Mouse (Mus musculus) lung, embryonic 14.5 days (tissue): ENCODE data around the gene Tmem255b. TPM values are rescaled to one million over a fixed set of nuclear protein-coding genes. Genes with fewer than 3 reads are reported as not detected.
A peak's percentile ranks its signal among the peaks of the same experiment; 100 is the strongest.

Source experiments
- ATAC-seq: fragments of 200-750 bp; cut with Nextera tagmentation; 2 replicates; pipeline ENCODE4 v1.8.0; 2017; ENCODE audit warnings: mild to moderate bottlenecking, moderate TSS enrichment, moderate library complexity; ENCODE audit not compliant: insufficient read depth
- DNase-seq: peaks from one replicate; pipeline ENCODE4 v3.0.0-alpha.2; 2015
- H3K27ac ChIP-seq: fragments of 300-500 bp; sonication (generic); 2 replicates; pipeline ENCODE4 v1.5.1; 2014; ENCODE audit warnings: low read depth, mild to moderate bottlenecking, moderate library complexity
- H3K27me3 ChIP-seq: fragments of 300-500 bp; sonication (generic); 2 replicates; pipeline ENCODE4 v1.6.1; 2014; ENCODE audit warnings: low read length, control low read depth; ENCODE audit not compliant: insufficient read depth
- H3K36me3 ChIP-seq: fragments of 300-500 bp; sonication (generic); 2 replicates; pipeline ENCODE4 v1.6.1; 2014; ENCODE audit warnings: control low read depth; ENCODE audit not compliant: insufficient read depth
- H3K4me1 ChIP-seq: fragments of 300-500 bp; sonication (generic); 2 replicates; pipeline ENCODE4 v1.6.1; 2014; ENCODE audit warnings: antibody characterized with exemption, control low read depth; ENCODE audit not compliant: insufficient read depth
- H3K4me2 ChIP-seq: fragments of 300-500 bp; sonication (generic); 2 replicates; pipeline ENCODE4 v1.6.1; 2014; ENCODE audit warnings: mild to moderate bottlenecking
- H3K4me3 ChIP-seq: fragments of 300-500 bp; sonication (generic); 2 replicates; pipeline ENCODE4 v1.5.1; 2014; ENCODE audit warnings: low read depth, low read length
- H3K9ac ChIP-seq: fragments of 300-500 bp; sonication (generic); 2 replicates; pipeline ENCODE4 v1.6.1; 2014
- H3K9me3 ChIP-seq: fragments of 300-500 bp; sonication (generic); 2 replicates; pipeline ENCODE4 v1.6.1; 2016; ENCODE audit warnings: low read depth, low read length, control low read depth
- CTCF ChIP-seq: IDR thresholded peaks from 2 replicates; pipeline ENCODE4 v1.5.1; 2016; ENCODE audit warnings: antibody characterized with exemption, low read depth
- WGBS: fragments of 180-500 bp; shearing (Covaris S2); extraction: QIAGEN DNeasy Blood & Tissue Kit; methylation state at CpG from one replicate; pipeline ENCODE4 v1.1.7; 2014; 5-methylcytosine and 5-hydroxymethylcytosine counted together
- polyA plus RNA-seq: library from polyadenylated mRNA; unstranded; fragments of >200 nt; fragmentation: Nextera tagmentation; extraction: Ambion mirVana; gene quantifications from 2 replicates; pipeline ENCODE4 v1.2.1, GENCODE M21; 2014

Gene Tmem255b
- polyA plus RNA-seq, 1 experiment from 2014 or later: 0.59 TPM

- WGBS: 35% methylated on average over 4 of the region's 4 CpGs
- H3K4me1 ChIP-seq: peaks cover 3% of the 10 kb centered on the region; the same call in 1 of the 2 replicates
- no peaks in the 10 kb centered on the region for H3K9me3 ChIP-seq
- no peak overlapping the region for H3K9ac ChIP-seq
- TF ChIP-seq CTCF: no peak
- H3K27me3 ChIP-seq: no peaks in the 10 kb centered on the region
- no peak overlapping the region for H3K27ac ChIP-seq
- ATAC-seq (peak; percentile 57), DNase-seq (peak; percentile 55)
- H3K4me3 ChIP-seq: no peak overlapping the region
- no peaks in the 10 kb centered on the region for H3K36me3 ChIP-seq
- no peak overlapping the region for H3K4me2 ChIP-seq
Observed at GRCm38 (mm10) chr8:13506849-13507248, 71.9 kb downstream of the Tmem255b start.

- 63% methylated on average over 3 of the region's 3 CpGs for WGBS
- ATAC-seq (peak; percentile 47; the same call in 1 of the 2 replicates), DNase-seq (no peak)
- no peaks in the 10 kb centered on the region for H3K36me3 ChIP-seq
- H3K9me3 ChIP-seq: no peaks in the 10 kb centered on the region
- H3K27me3 ChIP-seq: no peaks in the 10 kb centered on the region
- no peak for TF ChIP-seq CTCF
- H3K9ac ChIP-seq: no peak overlapping the region
- H3K4me1 ChIP-seq: peaks cover 3% of the 10 kb centered on the region; the same call in 1 of the 2 replicates
- no peak overlapping the region for H3K27ac ChIP-seq
- H3K4me2 ChIP-seq: no peak overlapping the region
- H3K4me3 ChIP-seq: no peak overlapping the region
Observed at GRCm38 (mm10) chr8:13507284-13507937, 72.4 kb downstream of the Tmem255b start.

- Histone ChIP-seq H3K36me3 (no peaks in the 10 kb centered on the region), H3K4me3 (no peak overlapping the region), H3K27me3 (no peaks in the 10 kb centered on the region), H3K27ac (no peak overlapping the region), H3K9me3 (no peaks in the 10 kb centered on the region), H3K4me2 (no peak overlapping the region), H3K9ac (no peak overlapping the region), H3K4me1 (peaks cover 13% of the 10 kb centered on the region)
- WGBS: 69% methylated on average over 5 of the region's 5 CpGs
- DNase-seq (no peak), ATAC-seq (no peak)
- TF ChIP-seq CTCF: no peak
Observed at GRCm38 (mm10) chr8:13512016-13512415, 77.0 kb downstream of the Tmem255b start.

DNA sequence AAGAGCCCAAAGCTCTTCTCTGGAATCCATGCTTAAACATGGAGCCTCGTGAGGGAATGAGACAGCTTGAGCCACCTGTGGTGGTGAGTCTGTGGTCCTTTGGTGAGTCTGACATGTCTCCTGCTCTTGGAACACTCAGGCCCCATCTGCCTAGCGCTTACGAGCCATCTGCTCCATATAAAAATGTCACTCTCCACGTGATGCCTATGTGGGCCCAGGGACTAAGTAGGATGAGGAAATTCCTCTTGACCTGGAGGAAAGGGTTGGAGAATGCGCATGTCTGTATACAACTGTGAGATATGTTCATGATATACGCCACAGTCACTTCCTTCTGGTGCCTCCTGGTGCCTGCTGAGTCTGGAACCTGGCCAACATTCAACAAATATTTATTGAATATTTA lies 77.7 kb downstream of the Tmem255b start:
- DNase-seq (peak; percentile 68), ATAC-seq (peak; percentile 57; the same call in 1 of the 2 replicates)
- TF ChIP-seq CTCF: no peak
- H3K4me3 ChIP-seq: no peak overlapping the region
- WGBS: 29% methylated on average over 6 of the region's 6 CpGs
- no peak overlapping the region for H3K27ac ChIP-seq
- H3K9ac ChIP-seq: no peak overlapping the region
- H3K4me1 ChIP-seq: peaks cover 13% of the 10 kb centered on the region
- H3K27me3 ChIP-seq: no peaks in the 10 kb centered on the region
- no peaks in the 10 kb centered on the region for H3K36me3 ChIP-seq
- H3K9me3 ChIP-seq: no peaks in the 10 kb centered on the region
- no peak overlapping the region for H3K4me2 ChIP-seq

DNA sequence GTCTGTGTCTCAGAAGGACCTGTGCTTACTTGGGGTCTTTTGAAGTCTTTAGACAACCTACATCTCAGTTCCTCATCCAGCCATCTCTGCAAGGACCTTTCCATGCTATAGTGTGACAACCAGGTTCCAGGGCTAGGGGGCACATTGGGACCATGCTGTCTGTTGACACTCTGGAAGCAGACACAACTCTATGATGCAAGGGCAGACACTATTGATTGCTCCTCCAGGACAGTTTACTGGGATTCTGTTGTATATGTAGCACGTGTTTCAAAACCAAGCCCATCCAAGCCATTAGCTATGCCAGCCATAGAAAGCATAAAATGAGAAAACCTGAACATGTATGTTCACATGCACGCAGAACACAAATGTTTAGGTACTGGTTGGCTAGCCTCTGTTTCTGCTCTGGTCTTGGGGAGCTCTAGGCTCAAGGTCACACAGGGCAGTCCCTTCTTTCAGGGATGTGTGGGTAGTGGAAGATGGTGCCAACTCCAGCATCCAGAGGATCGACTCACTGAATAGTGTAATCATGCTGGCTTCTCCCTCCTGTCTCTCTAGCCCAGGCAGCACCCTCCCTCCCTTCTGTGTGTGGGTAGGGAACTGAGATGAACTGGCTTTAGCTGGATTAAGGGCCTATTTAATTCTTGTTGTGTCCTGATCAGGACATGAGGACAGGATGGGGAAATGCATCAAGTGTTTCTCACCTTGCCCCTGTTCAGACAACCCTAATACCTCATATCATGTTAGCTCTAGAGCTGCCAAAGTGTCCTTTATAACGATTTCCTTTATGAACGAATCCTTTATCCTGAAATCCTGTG lies 78.8 kb downstream of the Tmem255b start:
- Histone ChIP-seq H3K4me2 (no peak overlapping the region), H3K27ac (no peak overlapping the region), H3K36me3 (no peaks in the 10 kb centered on the region), H3K27me3 (no peaks in the 10 kb centered on the region), H3K4me1 (peaks cover 13% of the 10 kb centered on the region), H3K9ac (no peak overlapping the region), H3K4me3 (no peak overlapping the region), H3K9me3 (no peaks in the 10 kb centered on the region)
- DNase-seq: no peak
- ATAC-seq: no peak
- no peak for TF ChIP-seq CTCF
- 75% methylated on average over 5 of the region's 5 CpGs for WGBS

GRCm38 (mm10) chr8:13516011-13516442 lies 81.0 kb downstream of the Tmem255b start:
- ATAC-seq (peak; percentile 66), DNase-seq (peak; percentile 83)
- Histone ChIP-seq H3K27me3 (no peaks in the 10 kb centered on the region), H3K9ac (no peak overlapping the region), H3K9me3 (no peaks in the 10 kb centered on the region), H3K4me1 (peaks cover 20% of the 10 kb centered on the region), H3K4me3 (no peak overlapping the region), H3K36me3 (no peaks in the 10 kb centered on the region), H3K4me2 (no peak overlapping the region), H3K27ac (peak overlapping the region; percentile 9; the same call in 1 of the 2 replicates)
- no peak for TF ChIP-seq CTCF
- 42% methylated on average over 7 of the region's 7 CpGs for WGBS

DNA sequence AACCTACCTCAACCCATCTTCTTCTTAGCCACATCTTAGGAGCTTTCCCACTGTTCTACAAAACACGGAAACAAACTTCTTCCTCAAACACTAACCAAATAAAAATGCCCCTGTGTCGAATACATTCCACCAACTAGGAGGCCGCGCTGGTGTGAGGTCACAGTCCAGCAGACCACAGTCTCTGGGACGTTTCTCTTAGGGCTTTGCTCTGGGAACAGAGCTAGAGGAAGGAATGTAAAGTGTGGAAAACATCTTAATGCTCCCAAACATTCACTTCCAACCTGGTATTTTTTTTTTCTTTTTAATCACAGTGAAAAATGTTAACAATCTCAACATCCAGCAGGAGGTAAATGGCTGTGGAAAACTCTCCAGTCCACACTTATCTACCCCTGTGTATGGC lies 81.7 kb downstream of the Tmem255b start:
- Histone ChIP-seq H3K27me3 (no peaks in the 10 kb centered on the region), H3K4me3 (no peak overlapping the region), H3K4me2 (no peak overlapping the region), H3K9me3 (no peaks in the 10 kb centered on the region), H3K9ac (no peak overlapping the region), H3K27ac (peak overlapping the region; percentile 9; the same call in 1 of the 2 replicates), H3K4me1 (peaks cover 23% of the 10 kb centered on the region), H3K36me3 (no peaks in the 10 kb centered on the region)
- 74% methylated on average over 5 of the region's 5 CpGs for WGBS
- no peak for TF ChIP-seq CTCF
- DNase-seq: no peak
- no peak for ATAC-seq
